Mouse (Mus musculus) kidney, postnatal 36 days (tissue): Measurements from ENCODE around the gene Tmem123.
A peak's percentile ranks its signal among the peaks of the same experiment; 100 is the strongest.

Source experiments
- DNase-seq, 2 experiments: peaks; one replicate each; pipeline ENCODE4 v3.0.0; 2021 to 2022; ENCODE audit warnings: mixed read lengths in 2 of 2

Tmem123 gene

DNA sequence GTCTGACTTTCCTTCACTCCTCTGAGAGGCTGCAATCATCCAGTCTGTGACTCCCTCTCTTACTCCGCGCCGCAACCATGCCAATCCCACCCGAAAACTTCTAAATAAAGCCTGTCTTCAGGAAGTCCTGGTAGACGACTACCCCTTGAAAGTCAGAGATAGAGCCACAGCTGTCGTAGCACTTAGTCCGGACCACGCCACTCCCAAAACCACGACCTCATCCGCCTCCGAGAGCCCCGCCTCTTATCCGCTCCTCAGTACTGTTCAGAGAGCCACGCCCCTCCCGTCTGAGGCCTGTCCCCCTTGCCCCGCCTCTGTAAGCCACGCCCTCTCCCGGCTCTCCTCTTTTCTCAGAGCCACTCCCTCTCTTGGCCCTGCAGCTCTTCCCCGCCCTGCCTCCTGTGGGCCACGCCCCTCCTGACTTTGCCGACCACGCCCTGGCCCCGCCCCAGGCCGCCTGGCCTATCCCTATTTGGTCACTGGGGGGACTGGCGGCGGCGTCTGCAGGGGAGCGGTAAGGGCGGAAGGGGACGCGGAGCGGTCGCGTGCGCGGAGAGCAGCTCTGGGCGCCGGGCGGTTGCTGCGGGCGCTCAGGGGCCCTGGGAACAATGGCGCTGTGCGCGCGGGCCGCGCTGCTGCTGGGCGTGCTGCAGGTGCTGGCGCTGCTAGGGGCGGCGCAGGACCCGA, at the start of gene Tmem123:
Gene Tmem123 (plus strand): TSS at position 428 of the 687 bp plus-strand sequence.
- peak; percentile 100 for DNase-seq

DNA sequence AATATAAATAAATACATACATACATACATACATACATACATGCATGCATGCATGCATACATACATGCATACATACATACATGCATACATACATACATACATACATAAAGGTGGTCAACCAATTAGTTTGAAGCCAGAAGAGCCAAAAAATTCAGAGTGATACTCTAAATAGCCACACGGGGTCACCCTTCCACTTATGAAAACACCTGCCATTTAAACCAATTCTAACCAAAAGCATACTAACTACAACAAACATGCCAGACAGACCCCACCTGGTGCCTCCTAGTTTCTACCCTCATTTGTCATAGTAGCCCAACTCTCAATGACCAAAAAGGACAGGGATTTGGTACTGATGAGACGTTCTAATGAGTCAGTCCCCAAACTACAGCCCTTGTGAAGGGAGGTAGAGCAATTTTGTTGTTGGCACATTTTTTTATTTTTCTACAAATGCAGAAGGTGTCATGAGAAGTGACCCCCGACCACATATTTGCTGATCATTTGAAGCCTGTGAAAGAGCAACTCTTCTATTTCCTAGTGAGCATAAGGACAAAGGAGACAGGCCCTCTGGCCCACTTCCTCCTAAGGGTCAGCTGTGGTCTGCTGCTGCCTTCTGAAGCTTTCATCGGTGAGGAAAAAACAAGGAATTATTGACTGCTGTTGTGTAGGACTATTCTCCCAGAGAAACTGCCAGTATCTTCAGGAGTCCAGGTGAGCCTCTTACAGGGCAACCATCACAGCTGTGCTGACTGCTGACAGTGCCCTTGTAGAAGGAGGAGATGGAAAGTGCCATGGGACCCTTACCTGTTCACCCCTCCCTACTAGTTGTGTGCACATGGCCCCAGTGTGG, 49.6 kb upstream of the Tmem123 start:
- DNase-seq, result peak; percentile 37 to 50

DNA sequence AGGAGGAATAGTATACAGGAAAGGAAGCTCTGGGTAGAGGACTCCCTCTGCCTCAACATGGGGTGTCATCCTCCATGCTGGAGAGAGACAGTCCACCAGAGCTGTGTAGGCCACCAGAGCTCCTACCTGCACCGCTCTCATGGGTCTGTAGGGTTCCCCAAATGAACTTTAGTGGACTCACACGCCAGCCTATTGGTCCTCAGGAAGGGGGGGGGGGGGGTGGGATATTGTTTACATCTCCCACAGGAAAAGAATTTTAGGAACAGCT, 49.0 kb upstream of the Tmem123 start:
- DNase-seq, result no peak

DNA sequence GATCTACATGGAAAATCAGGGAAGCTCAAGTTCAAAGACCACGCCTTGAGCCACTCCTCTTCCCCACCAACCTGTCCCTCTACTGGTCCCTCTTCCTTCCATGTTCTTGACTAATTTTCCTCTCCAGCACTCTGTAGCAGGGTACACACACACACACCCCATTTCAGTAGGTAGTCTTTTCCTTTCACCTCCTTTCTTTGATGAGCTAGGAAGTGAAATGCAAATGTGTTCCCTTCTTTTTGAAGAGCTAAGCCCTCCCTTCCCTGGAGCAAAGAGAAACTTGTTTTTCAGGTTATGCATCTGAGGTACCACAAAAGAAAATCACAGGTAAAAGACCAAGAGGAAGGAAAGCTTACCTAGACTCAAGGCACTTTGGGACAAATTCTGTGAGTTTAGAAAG, 42.3 kb upstream of the Tmem123 start:
- DNase-seq, result no peak

GRCm38 (mm10) chr9:7728997-7729396, 34.8 kb upstream of the Tmem123 start:
- DNase-seq, result no peak

DNA sequence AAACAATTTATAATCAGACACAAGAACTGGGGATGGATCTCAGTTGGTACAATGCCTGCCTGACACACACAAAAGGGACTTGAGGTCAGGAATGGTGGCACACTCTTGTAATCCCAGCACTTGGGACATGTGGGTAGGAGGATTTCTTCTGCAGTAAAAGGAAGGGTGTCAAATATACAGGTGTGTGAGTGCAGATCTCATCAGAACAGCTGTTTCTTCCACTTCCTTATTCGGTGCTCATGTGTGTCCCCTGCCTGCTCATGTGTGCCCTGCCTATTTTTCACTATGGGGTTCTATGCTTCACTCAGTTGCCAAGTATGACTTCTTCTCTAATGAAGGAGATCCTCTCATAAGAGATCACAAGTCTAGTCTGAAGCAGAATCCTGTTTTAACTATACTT, 21.1 kb upstream of the Tmem123 start:
- DNase-seq, result no peak

GRCm38 (mm10) chr9:7744156-7744555, 19.7 kb upstream of the Tmem123 start:
- no peak for DNase-seq

- no peak for DNase-seq
Measured at GRCm38 (mm10) chr9:7748881-7749280, 15.0 kb upstream of the Tmem123 start.

DNA sequence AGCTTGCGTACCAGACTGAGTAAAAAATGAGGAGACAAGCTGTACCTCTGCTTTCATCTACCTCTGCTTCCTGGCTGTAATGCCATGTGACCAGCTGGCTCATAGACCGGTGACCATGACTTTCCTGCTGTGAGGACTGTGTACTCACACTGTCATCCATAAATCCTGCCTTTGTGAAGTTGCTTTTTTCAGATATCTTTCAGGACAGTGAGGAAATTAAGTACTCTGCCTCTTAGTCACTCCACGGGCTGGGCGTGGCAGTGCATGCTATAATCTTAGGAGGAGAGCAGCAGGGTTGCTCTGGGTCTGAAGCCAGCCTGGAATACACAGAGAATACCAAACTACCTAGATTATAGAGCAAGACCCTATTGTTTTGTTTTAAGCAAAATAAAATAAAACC, 14.3 kb upstream of the Tmem123 start:
- DNase-seq, result no peak

- no peak for DNase-seq
Measured at GRCm38 (mm10) chr9:7755889-7756423, 7.9 kb upstream of the Tmem123 start.

- DNase-seq, result no peak
Measured at GRCm38 (mm10) chr9:7761906-7762455, 1.9 kb upstream of the Tmem123 start.

DNA sequence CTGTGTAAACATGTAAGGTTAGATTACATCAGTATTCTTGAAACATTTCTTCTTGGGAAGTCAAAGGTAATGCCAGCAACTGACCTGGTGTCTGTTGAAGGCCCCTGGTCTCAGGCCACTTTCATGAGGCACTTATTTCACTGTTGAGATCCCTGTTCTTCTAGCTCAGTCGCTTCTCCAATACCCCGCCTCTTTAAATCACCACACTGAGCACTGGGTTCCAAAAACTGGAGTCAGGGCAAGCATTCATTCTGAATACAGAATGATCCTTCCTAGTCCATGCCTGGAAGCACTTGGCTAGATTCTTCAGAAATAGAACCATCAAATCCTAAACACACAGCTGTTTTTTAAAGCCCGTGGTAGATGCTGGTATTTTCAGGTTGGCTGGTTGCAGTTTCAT, 1.1 kb upstream of the Tmem123 start:
- no peak for DNase-seq

GRCm38 (mm10) chr9:7764463-7764871, 626 bp downstream of the Tmem123 start:
- DNase-seq, result peak; percentile 27 to 50

- no peak for DNase-seq
Measured at GRCm38 (mm10) chr9:7765236-7765635, 1.4 kb downstream of the Tmem123 start.

DNA sequence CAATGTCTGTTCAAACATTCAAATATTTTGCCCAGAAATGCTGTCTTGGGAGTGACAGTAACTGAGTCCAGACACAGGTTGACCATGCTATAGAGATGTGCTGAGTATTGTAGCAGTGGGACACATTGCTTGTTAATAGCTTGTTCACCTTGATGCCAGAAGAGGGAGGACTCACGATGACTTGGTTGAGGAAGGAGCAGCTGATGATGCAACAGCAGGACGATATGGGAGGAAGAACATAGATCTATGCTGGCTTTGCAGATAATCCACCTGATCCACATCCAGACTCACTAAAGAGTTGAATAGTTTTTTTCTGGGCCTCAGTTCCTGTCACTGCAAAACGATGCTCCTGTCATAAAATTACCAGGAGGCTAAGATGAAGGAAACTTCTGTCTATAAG, 2.7 kb downstream of the Tmem123 start:
- DNase-seq, result no peak

- DNase-seq, result no peak
Measured at GRCm38 (mm10) chr9:7767526-7767925, 3.7 kb downstream of the Tmem123 start.

DNA sequence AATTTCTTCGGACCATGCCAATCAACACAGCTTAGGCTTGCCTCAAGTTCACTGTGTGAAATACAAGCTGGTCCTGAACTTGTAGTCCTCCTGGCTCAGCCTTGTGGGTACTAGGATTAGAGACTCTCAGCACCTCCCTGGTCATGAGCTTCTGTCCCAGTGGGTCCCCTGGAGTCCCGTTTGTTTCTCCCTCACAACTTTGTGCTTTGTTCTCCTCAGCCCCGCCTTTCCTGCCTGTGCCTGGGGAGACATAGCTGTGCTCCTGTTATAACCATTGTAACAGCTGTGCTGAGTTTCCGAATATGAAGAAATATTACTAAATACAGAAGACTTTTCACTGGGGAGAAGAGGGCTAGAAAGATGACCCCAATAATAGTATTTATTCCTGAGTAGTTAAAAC, 5.2 kb downstream of the Tmem123 start:
- DNase-seq, result peak in 1 of 2 experiments; percentile 13

DNA sequence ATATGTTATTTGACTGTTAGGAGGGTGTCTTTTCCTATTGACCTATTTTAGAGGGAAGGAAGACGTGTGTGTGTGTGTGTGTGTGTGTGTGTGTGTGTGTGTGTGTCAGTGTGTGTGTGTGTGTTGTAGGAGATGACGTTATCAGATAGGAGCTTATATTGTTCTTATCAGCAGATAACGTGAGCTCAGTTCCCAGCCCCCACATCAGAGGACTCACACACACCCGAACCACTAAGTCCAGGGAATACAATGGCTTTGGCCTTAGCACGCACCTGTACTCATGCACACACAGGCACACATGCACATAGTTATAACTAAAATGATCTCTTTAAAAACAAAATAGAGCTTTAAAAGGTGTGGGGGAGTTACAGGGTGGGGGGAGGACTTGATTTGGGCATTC, 5.7 kb downstream of the Tmem123 start:
- no peak for DNase-seq

DNA sequence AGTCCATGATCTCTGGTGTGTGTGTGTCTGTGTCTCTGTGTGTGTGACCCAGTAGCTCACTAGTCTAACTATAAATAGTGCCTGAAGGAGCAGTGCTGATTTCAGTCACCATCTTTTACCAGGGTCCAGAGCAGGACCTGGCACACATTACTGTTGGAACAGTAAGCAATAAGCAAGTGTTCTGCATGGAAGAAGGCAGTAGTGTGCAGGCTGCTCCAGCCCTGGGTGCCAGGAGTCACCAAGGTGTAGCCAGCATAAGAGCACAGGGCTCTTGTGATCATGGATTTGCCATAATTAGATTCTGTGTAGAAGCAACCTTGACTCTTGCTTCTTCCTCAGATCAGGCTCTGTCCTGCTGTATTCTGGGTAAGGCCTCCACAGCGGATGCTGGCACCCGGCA, 8.5 kb downstream of the Tmem123 start:
- no peak for DNase-seq

GRCm38 (mm10) chr9:7772773-7773454, 9.1 kb downstream of the Tmem123 start:
- DNase-seq, result no peak

GRCm38 (mm10) chr9:7773686-7774085, 9.8 kb downstream of the Tmem123 start:
- DNase-seq, result no peak

GRCm38 (mm10) chr9:7774538-7774937, 10.7 kb downstream of the Tmem123 start:
- no peak for DNase-seq

GRCm38 (mm10) chr9:7775011-7775410, 11.2 kb downstream of the Tmem123 start:
- no peak for DNase-seq
